Mouse (Mus musculus): ENCODE results near the gene AI481877. TPM values are rescaled to one million over a fixed set of nuclear protein-coding genes. Genes with fewer than 3 reads are reported as not detected.

AI481877 gene
- polyA plus RNA-seq, 1 experiment from 2014 or later: not detected

DNA sequence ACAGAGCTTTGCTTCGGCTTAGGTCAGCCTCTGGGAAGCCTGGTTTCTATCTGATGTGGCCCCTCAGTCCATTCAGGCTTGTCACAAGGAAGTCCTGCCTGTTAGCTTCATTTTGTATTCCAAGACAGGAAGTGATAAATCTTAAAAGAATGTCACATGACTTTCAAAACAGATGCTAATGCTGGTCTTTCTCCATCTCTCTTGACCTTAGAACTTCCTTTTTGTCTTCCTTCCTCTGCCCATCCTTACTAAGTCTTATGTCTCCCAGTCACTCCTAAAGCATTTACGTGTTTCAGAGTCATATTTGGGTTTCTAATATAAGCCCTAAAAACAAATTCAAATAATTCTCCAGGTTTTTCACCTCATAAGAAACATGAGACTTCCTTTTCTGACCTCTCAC is 25.3 kb upstream of the AI481877 start:
- WGBS: 89% methylated on average over 2 of the region's 2 CpGs
- no peaks in the 10 kb centered on the region for H3K27me3 ChIP-seq
- H3K4me1 ChIP-seq: no peaks in the 10 kb centered on the region
- no peak overlapping the region for H3K4me3 ChIP-seq (replicated peaks)
- no peak overlapping the region for H3K4me2 ChIP-seq
- H3K36me3 ChIP-seq (replicated peaks): no peaks in the 10 kb centered on the region
- no peak overlapping the region for H3K9ac ChIP-seq
- no peak for ATAC-seq (ENCODE audit: low FRiP score)
- no peaks in the 10 kb centered on the region for H3K9me3 ChIP-seq
- H3K27ac ChIP-seq: no peak overlapping the region

DNA sequence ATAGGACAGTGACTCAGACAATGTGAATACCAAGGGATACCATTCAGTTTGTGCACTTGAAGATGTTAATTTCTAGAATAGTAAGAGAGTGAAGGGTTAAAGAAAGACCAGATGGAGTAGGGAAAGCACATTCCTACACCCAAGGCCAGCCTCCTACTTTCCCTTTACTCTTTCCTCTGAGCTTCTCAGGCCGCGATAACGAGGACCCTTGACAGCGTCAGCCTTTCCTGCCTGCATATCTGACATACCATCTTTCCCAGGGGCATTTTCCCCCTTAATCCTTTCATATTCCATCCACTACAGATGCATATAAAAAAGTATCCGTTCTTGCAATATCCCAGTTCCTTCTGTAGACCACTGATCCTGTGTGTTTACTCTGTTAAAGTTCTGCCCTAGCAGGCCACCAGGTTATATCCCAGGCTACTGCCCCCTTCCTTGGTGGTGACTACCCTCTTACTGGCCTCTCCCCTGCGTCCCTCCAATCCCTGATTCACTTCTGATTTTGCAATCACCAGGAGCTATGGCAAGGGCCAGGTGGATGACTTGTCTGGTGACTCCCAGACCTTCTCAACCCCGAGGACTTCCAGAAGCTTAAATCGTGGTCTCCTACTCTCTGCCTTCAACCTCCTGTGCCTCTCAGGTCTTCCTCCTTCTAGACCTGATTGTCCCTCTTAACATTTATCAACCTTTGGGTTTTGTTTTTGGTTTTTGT is 22.3 kb upstream of the AI481877 start:
- WGBS: 75% methylated on average over 8 of the region's 8 CpGs
- Histone ChIP-seq H3K27ac (no peak overlapping the region), H3K4me1 (no peaks in the 10 kb centered on the region), H3K4me3 (replicated peaks) (no peak overlapping the region), H3K36me3 (replicated peaks) (no peaks in the 10 kb centered on the region), H3K9me3 (no peaks in the 10 kb centered on the region), H3K4me2 (no peak overlapping the region), H3K27me3 (no peaks in the 10 kb centered on the region), H3K9ac (no peak overlapping the region)
- ATAC-seq (ENCODE audit: low FRiP score): no peak

DNA sequence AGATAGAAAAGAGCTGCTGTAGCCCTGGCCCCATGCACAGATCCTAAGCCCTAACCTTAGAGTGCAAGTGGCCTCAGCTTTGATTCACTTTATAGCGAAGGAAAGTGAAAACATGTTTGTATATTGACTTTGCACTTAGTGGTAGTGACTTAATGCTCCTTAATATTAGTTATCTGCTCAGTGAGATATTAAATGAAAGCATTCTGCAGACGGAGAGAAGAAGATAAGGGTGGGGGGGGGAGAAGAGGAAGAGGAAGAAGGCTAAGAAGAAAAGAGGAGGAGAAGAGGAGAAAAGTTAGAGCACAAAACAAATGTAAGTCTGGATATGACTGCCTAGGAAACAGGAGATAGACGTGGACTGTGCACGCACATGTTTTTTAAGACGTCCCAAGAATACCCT is 21.5 kb upstream of the AI481877 start:
- Histone ChIP-seq H3K9me3 (no peaks in the 10 kb centered on the region), H3K9ac (no peak overlapping the region), H3K4me3 (replicated peaks) (no peak overlapping the region), H3K27me3 (no peaks in the 10 kb centered on the region), H3K4me1 (no peaks in the 10 kb centered on the region), H3K36me3 (replicated peaks) (no peaks in the 10 kb centered on the region), H3K27ac (no peak overlapping the region), H3K4me2 (no peak overlapping the region)
- WGBS: 92% methylated on average over 5 of the region's 5 CpGs
- ATAC-seq (ENCODE audit: low FRiP score): no peak

DNA sequence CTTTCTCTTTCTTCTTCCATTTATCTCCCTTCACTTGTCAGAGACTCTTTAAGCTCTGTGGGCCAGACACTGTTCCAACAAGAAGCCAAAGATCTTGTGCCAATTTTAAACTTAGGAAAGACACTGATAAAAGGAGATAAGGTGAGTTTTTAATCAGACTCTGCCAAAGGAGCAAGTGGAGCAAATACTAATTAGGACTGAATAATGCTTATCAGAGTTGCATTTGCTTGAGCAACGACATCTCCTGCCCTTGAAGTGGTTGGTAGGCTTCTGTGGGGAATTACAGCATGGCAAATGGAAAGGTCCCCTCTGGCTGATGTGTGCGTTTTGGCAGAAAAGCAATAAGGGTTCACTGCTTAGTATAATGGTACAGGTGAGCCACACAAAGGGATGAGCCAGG is 18.9 kb upstream of the AI481877 start:
- no peak overlapping the region for H3K4me3 ChIP-seq (replicated peaks)
- no peaks in the 10 kb centered on the region for H3K4me1 ChIP-seq
- no peaks in the 10 kb centered on the region for H3K9me3 ChIP-seq
- no peak overlapping the region for H3K9ac ChIP-seq
- no peak overlapping the region for H3K4me2 ChIP-seq
- H3K27me3 ChIP-seq: no peaks in the 10 kb centered on the region
- H3K36me3 ChIP-seq (replicated peaks): no peaks in the 10 kb centered on the region
- ATAC-seq (ENCODE audit: low FRiP score): no peak
- no peak overlapping the region for H3K27ac ChIP-seq
- WGBS: 75% methylated on average over 2 of the region's 2 CpGs

DNA sequence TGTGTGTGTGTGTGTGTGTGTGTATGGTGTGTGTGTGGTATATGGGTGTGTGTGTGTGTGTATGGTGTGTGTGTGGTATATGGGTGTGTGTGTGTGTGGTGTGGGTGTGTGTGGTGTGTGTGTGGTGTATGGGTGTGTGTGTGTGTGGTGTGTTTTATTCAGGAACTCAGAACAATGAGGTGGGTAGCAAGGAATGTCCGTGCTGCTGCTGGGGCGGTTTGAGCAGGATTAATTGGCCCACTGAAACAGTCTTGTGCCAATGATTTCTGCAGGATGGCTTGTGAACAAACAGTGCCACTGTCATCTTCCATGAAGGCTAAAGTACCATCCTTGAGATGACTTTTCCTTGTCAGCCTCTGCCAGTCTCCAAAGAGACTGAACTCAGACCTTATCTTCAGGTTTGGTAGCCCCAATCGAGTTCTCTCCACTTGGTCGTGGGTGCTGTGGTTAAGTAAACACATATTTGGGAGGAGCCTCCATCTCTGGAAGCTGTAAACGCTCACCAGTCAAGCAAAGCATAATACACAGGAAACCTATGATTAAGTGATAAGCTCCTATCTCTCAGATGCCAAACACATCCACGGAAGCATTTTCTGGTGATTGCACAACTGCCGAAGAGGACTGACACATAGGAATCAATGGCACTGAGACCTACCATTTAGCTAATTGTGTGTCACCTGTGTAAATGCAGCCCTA is 18.3 kb upstream of the AI481877 start:
- Histone ChIP-seq H3K36me3 (replicated peaks) (no peaks in the 10 kb centered on the region), H3K9ac (no peak overlapping the region), H3K4me3 (replicated peaks) (no peak overlapping the region), H3K4me2 (no peak overlapping the region), H3K27me3 (no peaks in the 10 kb centered on the region), H3K4me1 (no peaks in the 10 kb centered on the region), H3K27ac (no peak overlapping the region), H3K9me3 (no peaks in the 10 kb centered on the region)
- 70% methylated on average over 7 of the region's 7 CpGs for WGBS
- ATAC-seq (ENCODE audit: low FRiP score): no peak

DNA sequence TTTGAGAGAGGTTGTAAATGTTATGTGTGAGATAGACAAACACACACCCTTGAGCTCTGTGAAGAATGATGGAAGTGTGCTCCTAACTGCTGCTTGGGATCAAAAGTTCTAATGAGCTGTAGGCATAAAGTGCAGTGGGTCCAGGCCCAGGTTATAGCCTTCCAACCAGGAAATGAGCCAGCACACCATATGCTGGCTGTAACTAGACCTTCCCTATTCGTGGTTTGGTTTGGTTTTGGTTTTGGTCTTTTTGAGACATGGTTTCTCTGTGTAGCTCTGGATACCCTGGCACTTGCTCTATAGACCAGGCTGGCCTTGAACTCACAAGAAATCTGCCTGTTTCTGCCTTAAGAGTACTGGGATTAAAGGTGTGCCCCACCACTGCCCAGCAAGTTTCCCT is 13.2 kb upstream of the AI481877 start:
- H3K36me3 ChIP-seq (replicated peaks): no peaks in the 10 kb centered on the region
- no peak overlapping the region for H3K4me3 ChIP-seq (replicated peaks)
- WGBS: 81% methylated on average over 1 of the region's 1 CpGs
- H3K9me3 ChIP-seq: no peaks in the 10 kb centered on the region
- no peak overlapping the region for H3K9ac ChIP-seq
- H3K4me2 ChIP-seq: no peak overlapping the region
- H3K4me1 ChIP-seq: no peaks in the 10 kb centered on the region
- no peaks in the 10 kb centered on the region for H3K27me3 ChIP-seq
- ATAC-seq (ENCODE audit: low FRiP score): no peak
- no peak overlapping the region for H3K27ac ChIP-seq

DNA sequence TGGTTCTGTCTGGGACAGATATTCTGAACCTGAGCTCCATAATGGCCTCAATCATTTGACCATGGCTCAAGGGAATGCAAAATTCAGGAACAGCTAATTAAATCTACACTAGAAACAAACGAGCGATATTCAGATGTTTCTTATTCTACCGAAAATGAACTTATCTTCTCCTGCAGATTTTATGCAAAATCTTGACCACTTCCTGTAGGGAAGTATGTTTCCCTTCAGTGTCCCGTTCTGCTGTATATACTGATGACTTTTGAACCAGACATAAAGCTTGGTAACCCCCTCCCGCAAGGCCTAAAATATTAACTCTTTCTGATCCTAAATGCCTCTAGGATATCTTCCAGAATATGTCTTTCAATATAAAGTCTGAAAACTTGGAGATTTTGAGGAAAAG is 12.1 kb upstream of the AI481877 start:
- Histone ChIP-seq H3K4me3 (replicated peaks) (no peak overlapping the region), H3K27me3 (no peaks in the 10 kb centered on the region), H3K9me3 (no peaks in the 10 kb centered on the region), H3K9ac (no peak overlapping the region), H3K36me3 (replicated peaks) (no peaks in the 10 kb centered on the region), H3K4me2 (no peak overlapping the region), H3K27ac (no peak overlapping the region), H3K4me1 (no peaks in the 10 kb centered on the region)
- ATAC-seq (ENCODE audit: low FRiP score): no peak
- WGBS: 86% methylated on average over 5 of the region's 5 CpGs

DNA sequence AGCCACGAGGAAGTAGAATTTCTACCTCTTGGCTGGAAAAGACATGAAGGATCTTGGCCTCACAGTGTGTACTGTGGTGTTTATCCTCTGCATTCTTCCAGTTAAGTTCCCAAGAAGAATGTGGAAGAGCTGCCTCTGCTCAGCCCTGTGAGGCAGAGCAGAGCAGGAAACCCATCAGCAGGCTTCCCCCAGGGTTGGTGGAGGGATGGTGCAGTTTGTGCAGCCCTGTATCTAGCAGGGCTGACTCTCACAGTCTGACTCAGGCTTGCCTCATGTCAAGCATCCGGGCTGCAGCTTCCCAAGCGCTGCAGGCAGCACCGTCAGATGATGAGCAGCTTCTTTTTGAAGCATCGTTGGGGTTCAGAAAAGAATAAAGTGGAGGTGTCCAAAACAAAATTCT is 10.3 kb upstream of the AI481877 start:
- WGBS: 81% methylated on average over 5 of the region's 5 CpGs
- Histone ChIP-seq H3K4me2 (no peak overlapping the region), H3K9me3 (no peaks in the 10 kb centered on the region), H3K9ac (no peak overlapping the region), H3K4me1 (no peaks in the 10 kb centered on the region), H3K27ac (no peak overlapping the region), H3K36me3 (replicated peaks) (no peaks in the 10 kb centered on the region), H3K27me3 (no peaks in the 10 kb centered on the region), H3K4me3 (replicated peaks) (no peak overlapping the region)
- no peak for ATAC-seq (ENCODE audit: low FRiP score)

DNA sequence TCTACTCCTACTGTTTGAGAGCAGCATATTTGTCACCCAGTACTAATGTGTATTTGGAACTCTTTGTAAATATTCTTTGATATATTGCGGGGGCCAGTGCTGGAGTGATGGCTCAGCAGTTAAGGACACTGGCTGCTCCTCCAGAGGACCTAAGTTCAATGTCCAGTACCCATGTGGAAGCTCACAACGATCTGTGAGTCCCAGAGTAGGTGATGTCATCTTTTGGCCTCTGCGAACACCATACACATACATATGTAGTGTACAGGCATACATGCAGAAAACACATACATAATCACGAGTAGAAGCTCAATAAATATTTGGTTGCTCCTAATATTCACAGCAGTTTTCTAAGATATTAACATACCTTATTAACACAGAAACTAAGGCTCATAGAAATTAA is 9.8 kb downstream of the AI481877 start:
- H3K27me3 ChIP-seq: no peaks in the 10 kb centered on the region
- no peaks in the 10 kb centered on the region for H3K36me3 ChIP-seq (replicated peaks)
- 86% methylated on average over 4 of the region's 4 CpGs for WGBS
- H3K9ac ChIP-seq: no peak overlapping the region
- no peak overlapping the region for H3K27ac ChIP-seq
- H3K4me3 ChIP-seq (replicated peaks): no peak overlapping the region
- ATAC-seq (ENCODE audit: low FRiP score): no peak
- no peaks in the 10 kb centered on the region for H3K4me1 ChIP-seq
- no peak overlapping the region for H3K4me2 ChIP-seq
- no peaks in the 10 kb centered on the region for H3K9me3 ChIP-seq

DNA sequence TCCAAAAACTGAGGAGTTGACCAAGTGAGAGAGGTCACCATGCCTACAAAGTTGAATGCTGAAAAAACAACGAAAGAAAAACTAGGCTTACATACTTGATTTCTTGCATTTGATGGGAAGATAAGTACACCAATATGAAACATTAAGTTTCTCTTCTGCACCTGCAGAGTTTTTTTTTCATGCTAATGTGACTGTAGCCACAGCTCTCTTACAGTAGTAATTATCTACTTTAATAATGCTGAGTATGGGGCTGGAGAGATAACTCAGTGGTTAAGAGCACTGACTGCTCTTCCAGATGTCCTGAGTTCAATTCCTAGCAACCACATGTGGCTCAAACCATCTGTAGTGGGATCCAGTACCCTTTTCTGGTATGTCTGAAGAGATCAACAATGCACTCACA is 13.7 kb downstream of the AI481877 start:
- H3K27ac ChIP-seq: no peak overlapping the region

DNA sequence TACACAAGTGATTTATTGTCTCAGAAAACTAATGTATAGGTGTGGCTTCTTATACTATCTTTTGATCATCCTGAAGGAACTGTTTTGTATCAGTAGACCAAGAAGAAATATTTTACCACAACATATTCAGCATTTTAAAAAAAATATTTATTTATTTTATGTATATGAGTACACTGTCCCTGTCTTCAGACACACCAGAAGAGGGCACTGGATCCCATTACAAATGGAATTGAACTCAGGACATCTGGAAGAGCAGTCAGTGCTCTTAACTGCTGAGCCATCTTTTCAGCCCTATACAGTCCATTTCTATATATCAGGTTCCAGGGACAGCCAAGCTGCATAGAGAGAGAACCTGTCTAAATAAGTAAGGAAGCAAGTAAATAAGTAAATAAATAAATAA is 15.2 kb downstream of the AI481877 start:
- H3K27me3 ChIP-seq: no peaks in the 10 kb centered on the region
- no peak for ATAC-seq (ENCODE audit: low FRiP score)
- H3K4me3 ChIP-seq (replicated peaks): no peak overlapping the region
- no peaks in the 10 kb centered on the region for H3K9me3 ChIP-seq
- H3K4me1 ChIP-seq: no peaks in the 10 kb centered on the region
- no peak overlapping the region for H3K27ac ChIP-seq
- no peak overlapping the region for H3K4me2 ChIP-seq
- no peaks in the 10 kb centered on the region for H3K36me3 ChIP-seq (replicated peaks)
- H3K9ac ChIP-seq: no peak overlapping the region

More for the DNA sequence above, 13.7 kb downstream of the AI481877 start:
- no peaks in the 10 kb centered on the region for H3K27me3 ChIP-seq
- no peaks in the 10 kb centered on the region for H3K9me3 ChIP-seq
- ATAC-seq (ENCODE audit: low FRiP score): no peak
- H3K4me1 ChIP-seq: no peaks in the 10 kb centered on the region
- no peak overlapping the region for H3K4me2 ChIP-seq
- no peaks in the 10 kb centered on the region for H3K36me3 ChIP-seq (replicated peaks)
- no peak overlapping the region for H3K9ac ChIP-seq
- 92% methylated on average over 1 of the region's 1 CpGs for WGBS
- no peak overlapping the region for H3K4me3 ChIP-seq (replicated peaks)

DNA sequence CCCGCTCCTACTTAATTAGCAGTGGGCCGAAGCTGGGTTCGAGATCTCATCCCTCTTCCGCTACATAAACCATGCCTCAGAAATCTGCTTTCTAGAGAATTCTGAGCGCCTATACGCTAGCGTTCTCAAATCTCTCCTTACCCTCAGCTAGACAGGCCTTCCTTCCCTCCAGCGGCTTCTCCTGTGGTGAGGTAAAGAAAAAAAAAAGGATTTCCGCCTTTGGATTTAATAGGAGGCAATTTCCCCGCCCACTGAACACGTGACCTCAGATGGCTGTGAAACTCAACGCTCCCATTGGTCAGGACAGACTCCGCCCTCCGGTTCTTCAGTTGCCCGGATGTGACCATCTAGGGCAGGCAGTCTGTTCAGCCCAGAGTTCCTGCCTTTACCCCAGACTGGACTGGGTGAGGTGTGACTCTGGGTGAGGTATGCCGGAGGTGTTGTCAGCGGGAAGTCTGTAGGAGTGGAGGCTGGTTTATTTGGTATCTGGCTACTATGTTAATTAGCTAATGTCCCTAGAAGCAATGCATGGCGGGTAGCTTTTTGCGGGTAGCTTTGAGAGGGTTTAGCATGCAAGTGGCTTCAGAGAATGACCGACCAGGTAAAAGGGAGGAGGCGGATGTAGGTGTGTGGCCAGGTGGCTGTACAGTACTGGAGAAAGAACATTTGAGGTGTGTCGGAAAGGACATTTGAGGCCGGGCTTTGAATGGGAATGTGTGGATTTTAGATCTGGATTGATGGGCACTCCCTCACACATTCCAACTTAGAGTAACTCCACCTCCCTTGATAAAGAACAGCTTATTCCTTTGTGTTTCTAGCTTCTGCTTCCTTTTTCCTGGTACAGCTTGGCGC is 20.9 kb downstream of the AI481877 start:
- ATAC-seq (ENCODE audit: low FRiP score): no peak
- 93% methylated on average over 24 of the region's 24 CpGs for WGBS
- no peaks in the 10 kb centered on the region for H3K9me3 ChIP-seq
- H3K4me3 ChIP-seq (replicated peaks): no peak overlapping the region
- H3K27me3 ChIP-seq: no peaks in the 10 kb centered on the region
- H3K27ac ChIP-seq: no peak overlapping the region
- H3K4me2 ChIP-seq: no peak overlapping the region
- H3K36me3 ChIP-seq (replicated peaks): no peaks in the 10 kb centered on the region
- H3K4me1 ChIP-seq: no peaks in the 10 kb centered on the region
- H3K9ac ChIP-seq: no peak overlapping the region

Measured in forebrain, embryonic 12.5 days (tissue).